Mouse (Mus musculus) olfactory bulb, adult 2 months (tissue): ENCODE data around the gene Sumf1.

Experiments used
- CTCF ChIP-seq: fragments of 200-500 bp; IDR thresholded peaks from 2 replicates; pipeline ENCODE4 v1.5.1; 2012; ENCODE audit warnings: low read depth, mild to moderate bottlenecking, low read length, moderate library complexity; ENCODE audit not compliant: insufficient read depth
- POLR2A ChIP-seq: fragments of 200-500 bp; IDR thresholded peaks from 2 replicates; pipeline ENCODE4 v1.6.1; 2012; ENCODE audit warnings: mild to moderate bottlenecking, low read depth, low read length, moderate library complexity; ENCODE audit not compliant: insufficient read depth

GRCm38 (mm10) chr6:108114971-108115370 lies 70.4 kb downstream of the Sumf1 start:
- TF ChIP-seq CTCF, result no peak
- no peak for TF ChIP-seq POLR2A
